Mouse (Mus musculus): Measurements from ENCODE around the gene Ffar2. TPM values are rescaled to one million over a fixed set of nuclear protein-coding genes. Genes with fewer than 3 reads are reported as not detected.

Gene Ffar2
- polyA plus RNA-seq, 1 experiment from 2014 or later: 11.7 TPM

Other genes starting within 250 kb of the Ffar2 start
- gene Kmt2b, start 235.0 kb downstream of the Ffar2 start, polyA plus RNA-seq (2015; fragmentation: Nextera tagmentation; extraction: Ambion mirVana): 6.8 and 7.1 TPM in 2 replicates
- gene Zbtb32, start 224.9 kb downstream of the Ffar2 start, polyA plus RNA-seq (2015; fragmentation: Nextera tagmentation; extraction: Ambion mirVana): 1.2 and 1.9 TPM in 2 replicates
- gene Upk1a, start 210.9 kb downstream of the Ffar2 start, polyA plus RNA-seq (2015; fragmentation: Nextera tagmentation; extraction: Ambion mirVana): 5.9 and 7.3 TPM in 2 replicates
- gene Cox6b1, start 197.6 kb downstream of the Ffar2 start, polyA plus RNA-seq (2015; fragmentation: Nextera tagmentation; extraction: Ambion mirVana): 1,335 and 1,344 TPM in 2 replicates
- gene Etv2, start 187.9 kb downstream of the Ffar2 start, polyA plus RNA-seq (2015; fragmentation: Nextera tagmentation; extraction: Ambion mirVana): not detected in 2 replicates
- 93.8 and 95.7 TPM in 2 replicates for gene Rbm42, start 173.5 kb downstream of the Ffar2 start, polyA plus RNA-seq (2015; fragmentation: Nextera tagmentation; extraction: Ambion mirVana)
- gene Haus5, start 158.8 kb downstream of the Ffar2 start, polyA plus RNA-seq (2015; fragmentation: Nextera tagmentation; extraction: Ambion mirVana): 33.7 and 39.4 TPM in 2 replicates
- gene Pmis2, start 152.2 kb downstream of the Ffar2 start, polyA plus RNA-seq (2015; fragmentation: Nextera tagmentation; extraction: Ambion mirVana): not detected in 2 replicates
- gene 2200002J24Rik, start 124.8 kb downstream of the Ffar2 start, polyA plus RNA-seq (2015; fragmentation: Nextera tagmentation; extraction: Ambion mirVana): 4.7 and 4.8 TPM in 2 replicates
- 1.6 and 2.5 TPM in 2 replicates for gene Atp4a, start 111.6 kb downstream of the Ffar2 start, polyA plus RNA-seq (2015; fragmentation: Nextera tagmentation; extraction: Ambion mirVana)
- gene Tmem147, start 94.2 kb downstream of the Ffar2 start, polyA plus RNA-seq (2015; fragmentation: Nextera tagmentation; extraction: Ambion mirVana): 242 and 249 TPM in 2 replicates
- gene Gapdhs, start 80.1 kb downstream of the Ffar2 start, polyA plus RNA-seq (2015; fragmentation: Nextera tagmentation; extraction: Ambion mirVana): 0.32 TPM in 1 of 2 replicates, not detected in the other
- 0.89 and 1.6 TPM in 2 replicates for gene Sbsn, start 72.3 kb downstream of the Ffar2 start, polyA plus RNA-seq (2015; fragmentation: Nextera tagmentation; extraction: Ambion mirVana)
- gene Dmkn, start 60.0 kb downstream of the Ffar2 start, polyA plus RNA-seq (2015; fragmentation: Nextera tagmentation; extraction: Ambion mirVana): 4.4 and 5.8 TPM in 2 replicates
- 1.5 and 3.4 TPM in 2 replicates for gene Krtdap, start 35.9 kb downstream of the Ffar2 start, polyA plus RNA-seq (2015; fragmentation: Nextera tagmentation; extraction: Ambion mirVana)
- gene Ffar3, start 32.4 kb upstream of the Ffar2 start, polyA plus RNA-seq (2015; fragmentation: Nextera tagmentation; extraction: Ambion mirVana): 0.78 TPM in 2 replicates
- 0.35 and 0.37 TPM in 2 replicates for gene Ffar1, start 37.8 kb upstream of the Ffar2 start, polyA plus RNA-seq (2015; fragmentation: Nextera tagmentation; extraction: Ambion mirVana)
- gene Cd22, start 56.6 kb upstream of the Ffar2 start, polyA plus RNA-seq (2015; fragmentation: Nextera tagmentation; extraction: Ambion mirVana): 0.62 and 0.70 TPM in 2 replicates
- 0.31 TPM in 2 replicates for gene Mag, start 91.1 kb upstream of the Ffar2 start, polyA plus RNA-seq (2015; fragmentation: Nextera tagmentation; extraction: Ambion mirVana)
- gene Hamp2, start 100.9 kb upstream of the Ffar2 start, polyA plus RNA-seq (2015; fragmentation: Nextera tagmentation; extraction: Ambion mirVana): not detected in 2 replicates
- gene Hamp, start 120.3 kb upstream of the Ffar2 start, polyA plus RNA-seq (2015; fragmentation: Nextera tagmentation; extraction: Ambion mirVana): not detected in 2 replicates
- 12.9 and 13.3 TPM in 2 replicates for gene Usf2, start 133.0 kb upstream of the Ffar2 start, polyA plus RNA-seq (2015; fragmentation: Nextera tagmentation; extraction: Ambion mirVana)
- 164 and 166 TPM in 2 replicates for gene Lsr, start 149.7 kb upstream of the Ffar2 start, polyA plus RNA-seq (2015; fragmentation: Nextera tagmentation; extraction: Ambion mirVana)
- gene Fam187b, start 150.0 kb upstream of the Ffar2 start, polyA plus RNA-seq (2015; fragmentation: Nextera tagmentation; extraction: Ambion mirVana): 12.8 and 13.7 TPM in 2 replicates
- 22.5 and 26.9 TPM in 2 replicates for gene Fxyd5, start 218.7 kb upstream of the Ffar2 start, polyA plus RNA-seq (2015; fragmentation: Nextera tagmentation; extraction: Ambion mirVana)
- gene Fxyd7, start 227.7 kb upstream of the Ffar2 start, polyA plus RNA-seq (2015; fragmentation: Nextera tagmentation; extraction: Ambion mirVana): 20.1 and 22.0 TPM in 2 replicates
- gene Fxyd1, start 233.4 kb upstream of the Ffar2 start, polyA plus RNA-seq (2015; fragmentation: Nextera tagmentation; extraction: Ambion mirVana): 62.6 and 71.9 TPM in 2 replicates
- 0.83 and 1.4 TPM in 2 replicates for gene Lgi4, start 235.6 kb upstream of the Ffar2 start, polyA plus RNA-seq (2015; fragmentation: Nextera tagmentation; extraction: Ambion mirVana)